Mouse (Mus musculus): Measurements from ENCODE around the gene Furin.

Furin gene

DNA sequence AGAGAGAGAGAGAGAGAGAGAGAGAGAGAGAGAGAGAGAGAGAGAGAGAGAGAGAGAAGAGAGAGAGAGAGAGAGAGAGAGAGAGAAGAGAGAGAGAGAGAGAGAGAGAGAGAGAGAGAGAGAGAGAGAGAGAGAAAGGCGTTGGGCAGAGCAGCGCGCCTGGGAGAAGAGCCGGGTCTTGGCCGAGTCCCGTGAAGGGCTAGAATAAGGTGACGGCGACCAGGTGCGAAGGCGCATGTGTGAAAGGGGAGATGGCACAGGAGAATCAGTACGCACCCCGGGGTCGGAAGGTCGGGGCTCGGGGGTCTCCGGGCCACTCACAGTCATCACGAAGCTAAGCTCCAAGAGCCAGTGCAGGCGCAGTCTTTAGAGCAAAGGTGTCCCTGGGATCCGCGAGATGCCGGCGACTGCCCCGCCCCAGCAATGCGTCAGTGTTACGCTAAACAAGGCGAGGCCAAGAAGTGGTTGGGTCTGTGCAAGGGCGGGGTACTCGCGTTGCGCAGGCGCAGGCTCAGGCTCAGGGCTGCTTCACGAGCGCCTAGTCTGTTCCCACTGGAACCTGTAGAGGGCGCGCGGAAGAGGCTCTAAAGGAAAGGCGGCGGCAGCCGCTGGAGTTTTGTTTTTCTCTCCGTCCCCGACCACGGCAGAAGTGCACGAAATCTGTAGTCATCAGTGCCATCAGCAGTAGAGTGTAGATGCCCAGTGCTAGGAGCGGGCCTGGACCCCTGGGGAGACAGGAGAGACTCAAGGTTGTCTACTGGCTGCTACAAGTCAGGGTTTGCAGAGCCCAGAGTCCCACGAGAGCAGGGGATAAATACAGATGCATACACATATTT lies 65.2 kb downstream of the Furin start:
- peak; percentile 99 for DNase-seq (ENCODE audit: low spot score)

DNA sequence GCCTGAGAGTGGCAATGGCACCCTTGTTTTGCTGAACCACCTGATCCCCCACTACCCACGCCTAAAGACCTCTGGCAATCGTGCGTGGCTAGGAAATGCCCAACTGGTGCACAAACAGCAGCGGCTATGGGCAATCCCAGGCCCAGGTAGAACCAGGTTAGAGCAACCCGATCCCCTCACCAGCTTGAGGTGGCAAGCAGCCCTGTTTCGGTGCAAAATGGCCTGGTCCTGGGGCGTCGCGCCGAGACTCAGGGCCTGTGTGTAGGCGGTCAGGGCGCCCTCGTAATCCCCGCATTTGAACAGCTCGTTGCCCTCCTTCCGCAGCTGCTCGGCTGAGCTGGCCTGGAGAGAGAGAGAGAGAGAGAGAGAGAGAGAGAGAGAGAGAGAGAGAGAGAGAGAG lies 65.9 kb downstream of the Furin start:
- no peak for DNase-seq (ENCODE audit: low spot score)

Data from layer of hippocampus, adult 11-12 months (tissue).